Mouse (Mus musculus) bone marrow macrophage, adult 2 months (primary cell): ENCODE results near the gene Dand5. TPM values are rescaled to one million over a fixed set of nuclear protein-coding genes. Genes with fewer than 3 reads are reported as not detected.

Experiments
- H3K27ac ChIP-seq: 2 replicates; pipeline ENCODE4 v1.5.1; 2012; ENCODE audit warnings: low read depth, low read length; ENCODE audit not compliant: insufficient read depth
- H3K4me1 ChIP-seq: 2 replicates; pipeline ENCODE4 v1.6.1; 2012; ENCODE audit warnings: low read length; ENCODE audit not compliant: control insufficient read depth, insufficient read depth
- H3K4me3 ChIP-seq: 2 replicates; pipeline ENCODE4 v1.5.1; 2012; ENCODE audit warnings: mild to moderate bottlenecking, low read length, moderate library complexity; ENCODE audit not compliant: insufficient read depth
- CTCF ChIP-seq: IDR thresholded peaks from 2 replicates; pipeline ENCODE4 v1.5.1; 2012; ENCODE audit warnings: low read depth, mild to moderate bottlenecking, low read length, moderate library complexity
- POLR2A ChIP-seq: IDR thresholded peaks from 2 replicates; pipeline ENCODE4 v1.6.1; 2012; ENCODE audit warnings: mild to moderate bottlenecking, low read depth, low read length, borderline replicate concordance
- polyA plus RNA-seq: library from polyadenylated mRNA; stranded (reverse); fragments of >200 nt; gene quantifications from 2 replicates; pipeline ENCODE4 v1.2.4, GENCODE M21; 2012; ENCODE audit not compliant: missing spikeins, insufficient read depth, insufficient read length

Dand5 gene
- polyA plus RNA-seq, 1 experiment = 3.3 TPM

- no peaks in the 10 kb centered on the region for H3K4me1 ChIP-seq
- no peak overlapping the region for H3K27ac ChIP-seq
- no peak overlapping the region for H3K4me3 ChIP-seq
- TF ChIP-seq CTCF (no peak), POLR2A (no peak)
Observed at GRCm38 (mm10) chr8:84790537-84790936, 32.1 kb downstream of the Dand5 start.

DNA sequence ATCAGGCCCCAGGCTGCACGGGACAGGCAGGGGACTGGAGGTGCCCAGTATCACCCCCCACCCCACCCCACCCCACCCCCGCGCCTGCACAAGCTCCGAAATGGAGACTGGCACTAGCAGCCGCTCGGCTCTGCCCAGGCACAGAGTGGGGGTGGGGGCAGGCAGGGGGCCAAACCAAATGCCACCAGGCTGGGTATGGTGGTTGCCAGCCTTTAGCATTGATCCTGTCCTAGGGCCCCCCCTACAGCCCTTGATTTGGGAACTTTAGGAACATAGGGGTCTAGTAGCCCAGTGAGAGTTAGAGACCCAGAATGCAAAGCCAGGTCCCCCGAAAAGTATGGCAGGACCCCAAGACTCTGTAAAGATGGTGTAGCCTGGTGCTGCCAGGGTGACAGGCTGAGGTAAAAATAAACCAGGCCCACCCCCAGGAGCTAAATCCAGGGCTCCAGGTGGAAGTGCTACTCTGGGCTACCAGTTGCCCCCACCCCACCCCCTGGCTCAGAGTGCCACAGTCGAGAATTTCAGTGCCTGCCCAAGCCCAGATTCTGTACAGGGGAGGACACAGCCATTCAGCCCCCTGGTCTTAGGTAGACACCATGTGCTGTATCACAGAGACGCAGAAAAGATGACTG, 32.7 kb downstream of the Dand5 start:
- no peak for TF ChIP-seq POLR2A
- no peak for TF ChIP-seq CTCF
- Histone ChIP-seq H3K4me1 (no peaks in the 10 kb centered on the region), H3K4me3 (no peak overlapping the region), H3K27ac (no peak overlapping the region)

GRCm38 (mm10) chr8:84789345-84789744, 33.3 kb downstream of the Dand5 start:
- no peak overlapping the region for H3K4me3 ChIP-seq
- H3K27ac ChIP-seq = no peak overlapping the region
- no peaks in the 10 kb centered on the region for H3K4me1 ChIP-seq
- no peak for TF ChIP-seq CTCF
- no peak for TF ChIP-seq POLR2A

GRCm38 (mm10) chr8:84788896-84789295, 33.7 kb downstream of the Dand5 start:
- H3K4me1 ChIP-seq = no peaks in the 10 kb centered on the region
- no peak overlapping the region for H3K4me3 ChIP-seq
- no peak overlapping the region for H3K27ac ChIP-seq
- no peak for TF ChIP-seq POLR2A
- no peak for TF ChIP-seq CTCF

DNA sequence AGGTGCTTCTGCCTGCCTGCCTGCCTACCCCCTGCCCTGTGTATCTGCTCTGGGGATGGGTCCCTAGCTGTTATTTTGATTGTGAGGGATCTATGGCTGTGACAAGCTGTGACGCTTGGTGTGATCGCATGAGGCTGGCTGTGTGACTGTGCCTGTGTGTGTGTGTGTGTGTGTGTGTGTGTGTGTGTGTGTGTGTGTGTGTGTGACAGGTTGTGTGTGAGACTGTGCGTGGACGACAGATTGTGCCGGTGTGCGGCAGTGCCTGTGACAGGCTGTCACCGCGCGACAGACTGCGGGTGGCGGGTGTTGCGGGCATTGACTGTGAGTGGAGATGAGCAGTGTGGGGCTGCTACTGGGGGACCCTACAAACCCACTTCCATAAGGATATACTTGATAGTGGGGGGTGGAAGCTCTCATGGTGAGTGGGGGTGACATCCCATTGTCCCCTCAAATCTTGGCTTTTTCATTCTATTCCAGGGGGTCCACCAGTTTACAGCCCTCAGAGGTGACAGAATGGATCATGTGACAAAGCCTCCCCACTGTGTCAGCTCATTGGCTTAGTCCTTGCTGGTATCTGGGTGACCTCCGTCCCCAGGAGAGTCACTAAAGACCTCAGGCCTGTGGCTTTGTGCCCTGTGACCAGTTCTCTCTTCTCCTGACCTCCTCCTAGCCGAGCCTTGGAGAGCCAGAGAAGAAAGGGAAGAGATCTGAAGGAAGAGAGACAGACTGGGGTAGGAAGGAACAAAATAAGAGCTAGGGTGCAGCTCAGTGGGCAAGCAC, 34.9 kb downstream of the Dand5 start:
- Histone ChIP-seq H3K4me1 (no peaks in the 10 kb centered on the region), H3K4me3 (no peak overlapping the region), H3K27ac (no peak overlapping the region)
- TF ChIP-seq POLR2A (no peak), CTCF (no peak)

GRCm38 (mm10) chr8:84786801-84787467, 35.7 kb downstream of the Dand5 start:
- TF ChIP-seq POLR2A (no peak), CTCF (no peak)
- no peak overlapping the region for H3K27ac ChIP-seq
- H3K4me1 ChIP-seq = no peaks in the 10 kb centered on the region
- H3K4me3 ChIP-seq = no peak overlapping the region

- H3K4me1 ChIP-seq = no peaks in the 10 kb centered on the region
- H3K4me3 ChIP-seq = no peak overlapping the region
- TF ChIP-seq POLR2A (no peak), CTCF (no peak)
- no peak overlapping the region for H3K27ac ChIP-seq
Observed at GRCm38 (mm10) chr8:84785756-84786677, 36.6 kb downstream of the Dand5 start.

- Histone ChIP-seq H3K27ac (no peak overlapping the region), H3K4me3 (no peak overlapping the region), H3K4me1 (no peaks in the 10 kb centered on the region)
- no peak for TF ChIP-seq POLR2A
Observed at GRCm38 (mm10) chr8:84785506-84785755, 37.2 kb downstream of the Dand5 start.

- H3K27ac ChIP-seq = no peak overlapping the region
Observed at GRCm38 (mm10) chr8:84784681-84785505, 37.7 kb downstream of the Dand5 start.

More at GRCm38 (mm10) chr8:84784681-84785505, 37.7 kb downstream of the Dand5 start:
- H3K4me1 ChIP-seq = no peaks in the 10 kb centered on the region
- H3K4me3 ChIP-seq = no peak overlapping the region
- no peak for TF ChIP-seq CTCF
- no peak for TF ChIP-seq POLR2A
